Mouse (Mus musculus) heart, embryonic 11.5 days (tissue): ENCODE results near the gene Arhgap24. TPM values are rescaled to one million over a fixed set of nuclear protein-coding genes. Genes with fewer than 3 reads are reported as not detected.

Experiments used
- ATAC-seq: fragments of 200-750 bp; cut with Nextera tagmentation; replicated peaks from 2 replicates; pipeline ENCODE4 v1.8.0; 2017; ENCODE audit warnings: moderate library complexity; ENCODE audit not compliant: insufficient number of reproducible peaks, low FRiP score, low TSS enrichment
- H3K27ac ChIP-seq: fragments of 300-500 bp; sonication (generic); 2 replicates; pipeline ENCODE4 v1.5.1; 2014; ENCODE audit warnings: mild to moderate bottlenecking, low read depth, low read length
- H3K27me3 ChIP-seq: fragments of 300-500 bp; sonication (generic); 2 replicates; pipeline ENCODE4 v1.6.1; 2014; ENCODE audit warnings: mild to moderate bottlenecking, low read length, mixed read lengths; ENCODE audit not compliant: control insufficient read depth, insufficient read depth
- H3K36me3 ChIP-seq: fragments of 300-500 bp; sonication (generic); 2 replicates; pipeline ENCODE4 v1.6.1; 2014; ENCODE audit warnings: mild to moderate bottlenecking, low read length, moderate library complexity, mixed read lengths; ENCODE audit not compliant: control insufficient read depth, insufficient read depth
- H3K4me1 ChIP-seq: fragments of 300-500 bp; sonication (generic); 2 replicates; pipeline ENCODE4 v1.6.1; 2014; ENCODE audit warnings: low read length; ENCODE audit not compliant: control insufficient read depth, insufficient read depth
- H3K4me2 ChIP-seq: fragments of 300-500 bp; sonication (generic); 2 replicates; pipeline ENCODE4 v1.6.1; 2014; ENCODE audit warnings: mild to moderate bottlenecking, moderate library complexity
- H3K4me3 ChIP-seq: fragments of 300-500 bp; sonication (generic); 2 replicates; pipeline ENCODE4 v1.5.1; 2014; ENCODE audit warnings: low read depth, low read length
- H3K9ac ChIP-seq: fragments of 300-500 bp; sonication (generic); 2 replicates; pipeline ENCODE4 v1.6.1; 2014; ENCODE audit warnings: mild to moderate bottlenecking, low read depth, low read length, moderate library complexity
- H3K9me3 ChIP-seq: fragments of 300-500 bp; sonication (generic); replicated peaks from 2 replicates; pipeline ENCODE4 v1.6.1; 2016; ENCODE audit warnings: low read length; ENCODE audit not compliant: control insufficient read depth
- whole genome bisulfite sequencing: fragments of 180-500 bp; shearing (Covaris S2); extraction: QIAGEN DNeasy Blood & Tissue Kit; methylation state at CpG from one replicate; pipeline ENCODE4 v1.1.7; 2014; ENCODE audit not compliant: insufficient replicate concordance; 5-methylcytosine and 5-hydroxymethylcytosine counted together
- polyA plus RNA-seq: library from polyadenylated mRNA; unstranded; fragments of >200 nt; fragmentation: Nextera tagmentation; extraction: Ambion mirVana; gene quantifications from 2 replicates; pipeline ENCODE4 v1.2.1, GENCODE M21; 2014

Gene Arhgap24
- polyA plus RNA-seq, 1 experiment from 2014 or later: 6.2 TPM

DNA sequence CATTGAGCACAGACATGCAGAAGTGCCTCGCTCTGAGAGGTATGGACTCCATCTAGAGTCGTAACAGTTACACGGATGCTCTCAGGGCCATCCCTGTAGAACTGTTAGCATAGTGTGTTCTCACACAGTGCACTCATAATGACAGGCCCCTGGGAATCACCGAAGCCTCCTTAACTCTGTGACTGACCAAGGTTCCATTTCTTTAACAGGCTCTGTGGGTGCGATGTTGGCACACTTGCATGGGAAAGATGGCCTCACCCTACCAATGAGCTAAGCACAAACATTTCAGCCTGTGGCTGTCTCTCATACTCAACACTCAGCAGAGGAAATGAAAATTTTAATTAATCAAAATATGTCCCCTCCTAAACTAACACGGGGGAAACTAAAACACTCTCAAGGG is 134.1 kb downstream of the Arhgap24 start:
- H3K4me2 ChIP-seq: no peak overlapping the region
- no peak overlapping the region for H3K9ac ChIP-seq
- WGBS: 86% methylated on average over 6 of the region's 6 CpGs
- no peak overlapping the region for H3K27ac ChIP-seq
- H3K27me3 ChIP-seq: no peaks in the 10 kb centered on the region
- peaks cover 4% of the 10 kb centered on the region; the same call in 1 of the 2 replicates for H3K4me1 ChIP-seq
- no peaks in the 10 kb centered on the region for H3K9me3 ChIP-seq
- no peak for ATAC-seq
- no peaks in the 10 kb centered on the region for H3K36me3 ChIP-seq
- H3K4me3 ChIP-seq: no peak overlapping the region

GRCm38 (mm10) chr5:102621036-102621435 is 139.8 kb downstream of the Arhgap24 start:
- Histone ChIP-seq H3K9ac (no peak overlapping the region), H3K9me3 (no peaks in the 10 kb centered on the region), H3K4me2 (no peak overlapping the region), H3K27me3 (no peaks in the 10 kb centered on the region), H3K4me3 (no peak overlapping the region), H3K4me1 (peaks cover 2% of the 10 kb centered on the region; the same call in 1 of the 2 replicates), H3K36me3 (no peaks in the 10 kb centered on the region), H3K27ac (no peak overlapping the region)
- no peak for ATAC-seq
- 93% methylated on average over 1 of the region's 1 CpGs for WGBS

DNA sequence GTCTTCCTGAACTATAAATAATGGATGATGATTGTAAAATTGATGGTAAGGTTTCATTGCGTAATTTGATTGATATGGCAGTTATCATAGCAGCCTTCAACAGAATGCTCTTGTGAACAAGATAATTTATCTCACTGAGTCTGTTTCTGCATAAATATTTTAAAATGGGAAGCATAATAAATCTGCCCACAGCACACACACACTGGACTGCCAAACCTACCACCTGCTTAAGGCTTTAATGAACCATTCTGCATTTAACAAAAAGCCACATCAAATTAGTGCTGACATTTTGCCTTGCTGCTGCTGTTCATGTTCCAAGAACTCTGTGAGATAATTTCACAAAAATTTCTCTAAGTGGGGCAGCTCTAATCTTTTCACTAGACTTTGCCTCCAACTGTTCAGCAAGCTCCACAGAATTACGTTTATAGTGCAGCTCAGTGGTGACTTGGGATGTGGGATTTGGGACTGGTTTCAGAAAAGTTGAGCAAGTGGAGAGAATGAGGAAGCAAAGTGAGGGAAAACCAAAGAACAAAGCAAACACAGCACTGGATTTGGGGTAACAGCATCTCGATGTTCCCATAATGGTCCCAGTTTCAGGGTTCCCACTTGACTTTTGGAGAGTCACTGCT is 142.7 kb downstream of the Arhgap24 start:
- no peak overlapping the region for H3K9ac ChIP-seq
- H3K27me3 ChIP-seq: no peaks in the 10 kb centered on the region
- no peaks in the 10 kb centered on the region for H3K36me3 ChIP-seq
- H3K4me2 ChIP-seq: no peak overlapping the region
- ATAC-seq: no peak
- H3K4me3 ChIP-seq: no peak overlapping the region
- WGBS: 83% methylated on average over 3 of the region's 3 CpGs
- H3K27ac ChIP-seq: no peak overlapping the region
- H3K4me1 ChIP-seq: peaks cover 3% of the 10 kb centered on the region
- no peaks in the 10 kb centered on the region for H3K9me3 ChIP-seq

GRCm38 (mm10) chr5:102626671-102627070 is 145.5 kb downstream of the Arhgap24 start:
- Histone ChIP-seq H3K4me1 (peaks cover 3% of the 10 kb centered on the region), H3K36me3 (no peaks in the 10 kb centered on the region), H3K9me3 (no peaks in the 10 kb centered on the region), H3K4me3 (no peak overlapping the region), H3K27me3 (no peaks in the 10 kb centered on the region), H3K27ac (no peak overlapping the region), H3K4me2 (no peak overlapping the region), H3K9ac (no peak overlapping the region)
- WGBS: 43% methylated on average over 2 of the region's 2 CpGs
- ATAC-seq: no peak

GRCm38 (mm10) chr5:102629362-102629771 is 148.2 kb downstream of the Arhgap24 start:
- no peaks in the 10 kb centered on the region for H3K27me3 ChIP-seq
- no peaks in the 10 kb centered on the region for H3K9me3 ChIP-seq
- no peak overlapping the region for H3K4me3 ChIP-seq
- no peak overlapping the region for H3K9ac ChIP-seq
- H3K36me3 ChIP-seq: no peaks in the 10 kb centered on the region
- H3K4me2 ChIP-seq: no peak overlapping the region
- no peak overlapping the region for H3K27ac ChIP-seq
- peaks cover 3% of the 10 kb centered on the region for H3K4me1 ChIP-seq
- WGBS: 61% methylated on average over 11 of the region's 11 CpGs
- ATAC-seq: no peak

GRCm38 (mm10) chr5:102635591-102635990 is 154.4 kb downstream of the Arhgap24 start:
- H3K9ac ChIP-seq: no peak overlapping the region
- no peak for ATAC-seq
- no peak overlapping the region for H3K27ac ChIP-seq
- WGBS: 77% methylated on average over 4 of the region's 4 CpGs
- H3K36me3 ChIP-seq: no peaks in the 10 kb centered on the region
- no peaks in the 10 kb centered on the region for H3K9me3 ChIP-seq
- no peaks in the 10 kb centered on the region for H3K4me1 ChIP-seq
- no peaks in the 10 kb centered on the region for H3K27me3 ChIP-seq
- H3K4me3 ChIP-seq: no peak overlapping the region
- H3K4me2 ChIP-seq: no peak overlapping the region

- no peak overlapping the region for H3K9ac ChIP-seq
- no peaks in the 10 kb centered on the region for H3K4me1 ChIP-seq
- no peak overlapping the region for H3K27ac ChIP-seq
- no peak for ATAC-seq
- WGBS: 66% methylated on average over 7 of the region's 7 CpGs
- no peaks in the 10 kb centered on the region for H3K36me3 ChIP-seq
- H3K4me3 ChIP-seq: no peak overlapping the region
- H3K27me3 ChIP-seq: no peaks in the 10 kb centered on the region
- no peaks in the 10 kb centered on the region for H3K9me3 ChIP-seq
- no peak overlapping the region for H3K4me2 ChIP-seq
Measured at GRCm38 (mm10) chr5:102639782-102640559, 158.8 kb downstream of the Arhgap24 start.

DNA sequence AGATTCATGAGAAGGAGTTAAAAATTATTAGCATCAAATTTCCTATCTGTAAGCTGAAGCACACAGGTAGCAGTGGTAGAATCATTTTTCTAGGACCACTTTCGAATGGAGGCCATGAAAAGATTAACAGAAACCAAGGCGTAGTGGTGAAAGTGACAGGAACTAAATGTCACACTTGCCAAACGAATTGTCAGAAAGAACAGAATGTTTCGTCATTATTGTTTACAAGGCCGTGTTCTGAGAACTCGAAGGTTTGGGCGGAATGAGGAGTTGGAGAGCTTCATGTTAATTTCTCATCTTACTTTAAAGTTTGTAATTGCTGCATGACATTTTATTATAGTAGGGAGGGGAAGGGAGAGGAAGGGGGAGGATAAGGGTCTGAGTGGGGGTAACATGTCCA is 162.2 kb downstream of the Arhgap24 start:
- no peaks in the 10 kb centered on the region for H3K27me3 ChIP-seq
- no peak overlapping the region for H3K27ac ChIP-seq
- H3K4me3 ChIP-seq: no peak overlapping the region
- no peaks in the 10 kb centered on the region for H3K9me3 ChIP-seq
- no peak overlapping the region for H3K4me2 ChIP-seq
- 80% methylated on average over 7 of the region's 7 CpGs for whole genome bisulfite sequencing
- H3K36me3 ChIP-seq: no peaks in the 10 kb centered on the region
- ATAC-seq: no peak
- no peak overlapping the region for H3K9ac ChIP-seq
- no peaks in the 10 kb centered on the region for H3K4me1 ChIP-seq

DNA sequence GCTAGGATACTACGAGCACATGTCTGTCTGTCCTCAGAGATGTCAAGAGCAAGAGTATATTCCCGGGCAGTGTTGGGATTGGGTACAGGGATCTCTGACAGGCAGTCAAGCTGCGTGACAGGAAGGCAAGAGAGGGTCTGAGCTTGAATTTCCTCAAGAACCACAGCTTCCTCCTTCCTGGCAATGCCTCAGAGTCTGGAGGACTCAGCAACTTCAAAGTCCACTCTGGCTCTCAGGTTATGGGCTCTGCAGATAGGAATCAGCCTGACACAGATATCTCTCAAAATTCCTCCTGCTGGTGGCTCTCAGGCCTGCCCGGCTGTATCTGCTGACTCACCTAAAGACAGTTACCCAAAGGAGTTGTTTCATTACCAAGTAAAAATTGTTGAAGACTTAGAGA is 162.6 kb downstream of the Arhgap24 start:
- ATAC-seq: no peak
- H3K27ac ChIP-seq: no peak overlapping the region
- WGBS: 53% methylated on average over 4 of the region's 4 CpGs
- no peaks in the 10 kb centered on the region for H3K4me1 ChIP-seq
- H3K4me3 ChIP-seq: no peak overlapping the region
- no peak overlapping the region for H3K9ac ChIP-seq
- H3K9me3 ChIP-seq: no peaks in the 10 kb centered on the region
- no peaks in the 10 kb centered on the region for H3K27me3 ChIP-seq
- H3K36me3 ChIP-seq: no peaks in the 10 kb centered on the region
- H3K4me2 ChIP-seq: no peak overlapping the region
